Mouse (Mus musculus): ENCODE measurements around the gene Ythdf2.

DNA sequence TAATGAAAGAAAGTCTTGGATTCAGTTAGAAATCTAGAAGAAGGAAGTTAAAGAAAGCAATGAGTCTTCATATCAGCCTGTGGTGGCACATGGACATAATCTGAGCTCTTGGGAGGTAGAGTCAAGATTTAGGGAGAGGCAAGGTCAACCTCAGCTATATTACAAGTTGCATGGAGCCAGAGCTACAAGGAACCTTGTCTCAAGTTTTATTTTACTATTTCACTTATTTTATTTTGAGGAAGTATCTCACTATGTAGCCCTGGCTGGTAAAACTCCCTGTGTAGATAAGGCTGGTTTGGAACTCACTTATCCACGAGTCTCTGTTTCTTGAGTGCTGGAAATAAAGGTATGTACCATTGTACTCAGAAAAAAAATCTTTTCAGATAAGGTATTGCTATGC, 4.5 kb upstream of the Ythdf2 start:
- no peak for TF ChIP-seq CTCF (IDR thresholded peaks at IDR 0.05; ENCODE audit: low read depth)
- TF ChIP-seq EP300 (IDR thresholded peaks at IDR 0.05; ENCODE audit: low read depth): no peak

Data from heart, postnatal 0 days (tissue).